Mouse (Mus musculus) olfactory bulb, adult 2 months (tissue): ENCODE results near the gene Sertad1. TPM values are rescaled to one million over a fixed set of nuclear protein-coding genes. Genes with fewer than 3 reads are reported as not detected.
A peak's percentile ranks its signal among the peaks of the same experiment; 100 is the strongest.
"Not testable (repeated sequence)": the region's sequence is repeated elsewhere in the genome, so short reads cannot be mapped to it uniquely, and the experiment has no call there.

Experiments used
- H3K27ac ChIP-seq: fragments of 200-500 bp; 2 replicates; pipeline ENCODE4 v1.5.1; 2012; ENCODE audit warnings: low read depth, low read length; ENCODE audit not compliant: insufficient read depth
- H3K4me1 ChIP-seq: fragments of 200-500 bp; 2 replicates; pipeline ENCODE4 v1.6.1; 2012; ENCODE audit warnings: low read length; ENCODE audit not compliant: control insufficient read depth, insufficient read depth
- H3K4me3 ChIP-seq: fragments of 200-500 bp; 2 replicates; pipeline ENCODE4 v1.5.1; 2012; ENCODE audit warnings: mild to moderate bottlenecking, low read depth, low read length, moderate library complexity; ENCODE audit not compliant: insufficient read depth
- CTCF ChIP-seq: fragments of 200-500 bp; IDR thresholded peaks from 2 replicates; pipeline ENCODE4 v1.5.1; 2012; ENCODE audit warnings: low read depth, mild to moderate bottlenecking, low read length, moderate library complexity; ENCODE audit not compliant: insufficient read depth
- POLR2A ChIP-seq: fragments of 200-500 bp; IDR thresholded peaks from 2 replicates; pipeline ENCODE4 v1.6.1; 2012; ENCODE audit warnings: mild to moderate bottlenecking, low read depth, low read length, moderate library complexity; ENCODE audit not compliant: insufficient read depth
- WGBS: fragments of 180-500 bp; shearing (Covaris S2); methylation state at CpG from one replicate; pipeline ENCODE4 v1.1.7; 2018; 5-methylcytosine and 5-hydroxymethylcytosine counted together
- polyA plus RNA-seq: library from polyadenylated mRNA; stranded (reverse); fragments of >200 nt; gene quantifications from 2 replicates; pipeline ENCODE4 v1.2.4, GENCODE M21; 2012; ENCODE audit warnings: low replicate concordance; ENCODE audit not compliant: missing spikeins, insufficient read depth, insufficient read length

Sertad1 gene
- polyA plus RNA-seq, 1 experiment: not detected

- TF ChIP-seq POLR2A (no peak), CTCF (peak; percentile 88)
- Histone ChIP-seq H3K4me1 (peaks cover 18% of the 10 kb centered on the region; the same call in 1 of the 2 replicates), H3K4me3 (peak overlapping the region; percentile 51), H3K27ac (peak overlapping the region; percentile 9; the same call in 1 of the 2 replicates)
- 3% methylated on average over 31 of the region's 33 CpGs for WGBS
Observed at GRCm38 (mm10) chr7:27490543-27491329, 4.0 kb downstream of the Sertad1 start.

- TF ChIP-seq CTCF (no peak), POLR2A (no peak)
- 86% methylated on average over 7 of the region's 7 CpGs for WGBS
Observed at GRCm38 (mm10) chr7:27491856-27492255, 5.1 kb downstream of the Sertad1 start.

GRCm38 (mm10) chr7:27493022-27493421, 6.3 kb downstream of the Sertad1 start:
- Histone ChIP-seq H3K27ac (no peak overlapping the region), H3K4me3 (no peak overlapping the region), H3K4me1 (peaks cover 14% of the 10 kb centered on the region; the same call in 1 of the 2 replicates)
- 72% methylated on average over 3 of the region's 3 CpGs for WGBS
- TF ChIP-seq POLR2A (no peak), CTCF (no peak)

More at GRCm38 (mm10) chr7:27491856-27492255, 5.1 kb downstream of the Sertad1 start:
- H3K4me1 ChIP-seq: peaks cover 18% of the 10 kb centered on the region; the same call in 1 of the 2 replicates
- H3K4me3 ChIP-seq: no peak overlapping the region
- H3K27ac ChIP-seq: no peak overlapping the region

- Histone ChIP-seq H3K27ac (no peak overlapping the region), H3K4me3 (no peak overlapping the region), H3K4me1 (peaks cover 14% of the 10 kb centered on the region; the same call in 1 of the 2 replicates)
- WGBS: 90% methylated on average over 5 of the region's 5 CpGs
- no peak for TF ChIP-seq POLR2A
- no peak for TF ChIP-seq CTCF
Observed at GRCm38 (mm10) chr7:27493450-27493849, 6.7 kb downstream of the Sertad1 start.

GRCm38 (mm10) chr7:27494659-27495367, 8.1 kb downstream of the Sertad1 start:
- not testable (repeated sequence) for H3K27ac ChIP-seq, H3K4me3 ChIP-seq, H3K4me1 ChIP-seq
- 88% methylated on average over 9 of the region's 9 CpGs for WGBS

- 63% methylated on average over 3 of the region's 3 CpGs for WGBS
- Histone ChIP-seq H3K4me1 (no peaks in the 10 kb centered on the region), H3K4me3 (no peak within 1 kb of the TSS), H3K27ac (no peak within 1 kb of the TSS)
- TF ChIP-seq CTCF (no peak), POLR2A (no peak)
Observed at GRCm38 (mm10) chr7:27499036-27499435, 12.3 kb downstream of the Sertad1 start, which contains the start of gene Prx. Prx (plus strand) TSS chr7:27499324.

- H3K27ac ChIP-seq: no peak overlapping the region
- no peak for TF ChIP-seq POLR2A
- no peak for TF ChIP-seq CTCF
- H3K4me3 ChIP-seq: no peak overlapping the region
- H3K4me1 ChIP-seq: no peaks in the 10 kb centered on the region
- WGBS: 92% methylated on average over 4 of the region's 4 CpGs
Observed at GRCm38 (mm10) chr7:27501620-27502019, 14.9 kb downstream of the Sertad1 start.

GRCm38 (mm10) chr7:27506765-27507370, 20.2 kb downstream of the Sertad1 start:
- peaks cover 10% of the 10 kb centered on the region for H3K4me1 ChIP-seq
- TF ChIP-seq CTCF: no peak
- TF ChIP-seq POLR2A: no peak
- 46% methylated on average over 9 of the region's 9 CpGs for WGBS
- no peak overlapping the region for H3K4me3 ChIP-seq
- no peak overlapping the region for H3K27ac ChIP-seq
